Mouse (Mus musculus): ENCODE measurements at regions not wholly inside any gene's neighbourhood (a gene's known extent, or its start where the extent isn't known, plus 50 kb on each side); places are given as distances from the start of the nearest gene placed in this dataset.

GRCm38 (mm10) chr6:9335719-9336118 is 387.5 kb downstream of the Nxph1 start:
- Histone ChIP-seq H3K27me3 (ENCODE audit: control insufficient read depth in 1 of 2, insufficient read depth in 2 of 2, low read length in 2 of 2) (no peaks in the 10 kb centered on the region), H3K79me2 (ENCODE audit: control insufficient read depth, insufficient read depth, low read length, poor library complexity) (no peaks in the 10 kb centered on the region), H3K9ac (ENCODE audit: control insufficient read depth, low read depth, low read length, poor library complexity, severe bottlenecking) (no peak overlapping the region), H3K4me3 (ENCODE audit: control insufficient read depth in 1 of 2, insufficient read depth in 1 of 2, low read depth in 2 of 2, low read length in 2 of 2) (no peak overlapping the region), H3K9me3 (replicated peaks; ENCODE audit: insufficient read depth, low read length) (no peaks in the 10 kb centered on the region), H3K4me1 (ENCODE audit: control insufficient read depth in 1 of 2, insufficient read depth in 2 of 2, low read length in 2 of 2) (no peaks in the 10 kb centered on the region), H3K27ac (ENCODE audit: control insufficient read depth, low read depth, low read length) (no peak overlapping the region), H3K36me3 (ENCODE audit: control insufficient read depth in 1 of 2, insufficient read depth in 2 of 2, low read length in 2 of 2) (no peaks in the 10 kb centered on the region)
- DNase-seq (ENCODE audit: low read depth, low spot score) = peak; percentile 5
- TF ChIP-seq RAD21 (IDR thresholded peaks at IDR 0.05; ENCODE audit: low read depth, low read length) (no peak), CHD2 (IDR thresholded peaks at IDR 0.05; ENCODE audit: low read length) (no peak), ZNF384 (IDR thresholded peaks at IDR 0.05; ENCODE audit: low read depth, low read length) (no peak), GATA1 (IDR thresholded peaks at IDR 0.05; ENCODE audit: low read depth, low read length) (no peak), USF1 (IDR thresholded peaks at IDR 0.05; ENCODE audit: low read depth, low read length) (no peak), BHLHE40 (IDR thresholded peaks at IDR 0.05; ENCODE audit: borderline replicate concordance, low read depth, low read length) (no peak), MYB (IDR thresholded peaks at IDR 0.05; ENCODE audit: low read depth, low read length) (no peak), ZC3H11A (IDR thresholded peaks at IDR 0.05; ENCODE audit: low read depth, low read length) (no peak), ETS1 (IDR thresholded peaks at IDR 0.05; ENCODE audit: low read depth, low read length) (no peak), RCOR1 (IDR thresholded peaks at IDR 0.05; ENCODE audit: low read depth, low read length) (no peak), POLR2AphosphoS2 (IDR thresholded peaks at IDR 0.05; ENCODE audit: low read length) (no peak), MYC (IDR thresholded peaks at IDR 0.05; ENCODE audit: low read depth, low read length) (no peak), CTCF (IDR thresholded peaks at IDR 0.05 in 2 of 3, conservative IDR thresholded peaks at IDR 0.05 in 1 of 3; ENCODE audit: control insufficient read depth in 1 of 3, insufficient read depth in 1 of 3, low read depth in 2 of 3, low read length in 3 of 3, poor library complexity in 1 of 3, severe bottlenecking in 1 of 3) (no peak), TCF12 (IDR thresholded peaks at IDR 0.05; ENCODE audit: low read depth, low read length) (no peak), SMC3 (IDR thresholded peaks at IDR 0.05; ENCODE audit: low read depth, low read length) (no peak)

DNA sequence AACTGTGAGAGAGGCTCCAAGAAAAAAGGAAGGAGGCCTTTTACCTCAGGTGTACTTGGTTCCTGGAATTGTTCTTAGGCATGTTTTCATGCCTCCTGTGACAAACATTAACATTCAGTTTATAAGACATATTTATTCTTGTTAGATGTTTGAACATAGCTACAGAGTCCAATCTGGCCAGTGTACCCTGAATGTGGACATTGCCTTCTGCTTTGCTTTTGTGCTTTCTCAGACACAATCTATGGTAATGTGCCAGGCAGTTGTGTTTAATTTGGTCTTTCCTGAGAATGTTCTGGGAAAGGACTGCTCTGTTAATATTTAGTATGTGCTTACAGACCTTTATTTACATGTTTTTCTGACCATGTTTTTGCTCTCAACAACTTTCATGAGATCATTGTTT is 436.0 kb downstream of the Nxph1 start:
- Histone ChIP-seq H3K27ac (ENCODE audit: control insufficient read depth, low read depth, low read length) (no peak overlapping the region), H3K36me3 (ENCODE audit: control insufficient read depth in 1 of 2, insufficient read depth in 2 of 2, low read length in 2 of 2) (no peaks in the 10 kb centered on the region), H3K4me1 (ENCODE audit: control insufficient read depth in 1 of 2, insufficient read depth in 2 of 2, low read length in 2 of 2) (no peaks in the 10 kb centered on the region), H3K27me3 (ENCODE audit: control insufficient read depth in 1 of 2, insufficient read depth in 2 of 2, low read length in 2 of 2) (no peaks in the 10 kb centered on the region), H3K79me2 (ENCODE audit: control insufficient read depth, insufficient read depth, low read length, poor library complexity) (no peaks in the 10 kb centered on the region), H3K4me3 (ENCODE audit: control insufficient read depth in 1 of 2, insufficient read depth in 1 of 2, low read depth in 2 of 2, low read length in 2 of 2) (no peak overlapping the region), H3K9me3 (replicated peaks; ENCODE audit: insufficient read depth, low read length) (no peaks in the 10 kb centered on the region), H3K9ac (ENCODE audit: control insufficient read depth, low read depth, low read length, poor library complexity, severe bottlenecking) (no peak overlapping the region)
- TF ChIP-seq MEF2A (IDR thresholded peaks at IDR 0.05; ENCODE audit: extremely low read depth, insufficient replicate concordance, low read depth, low read length, poor library complexity, severe bottlenecking) = no peak
- no peak for TF ChIP-seq RCOR1 (IDR thresholded peaks at IDR 0.05; ENCODE audit: low read depth, low read length)
- TF ChIP-seq GATA1 (IDR thresholded peaks at IDR 0.05; ENCODE audit: low read depth, low read length) = no peak
- TF ChIP-seq BHLHE40 (IDR thresholded peaks at IDR 0.05; ENCODE audit: borderline replicate concordance, low read depth, low read length) = no peak
- no peak for TF ChIP-seq SIN3A (IDR thresholded peaks at IDR 0.05; ENCODE audit: low read length)
- no peak for TF ChIP-seq EP300 (IDR thresholded peaks at IDR 0.05; ENCODE audit: low read depth in 1 of 2, low read length in 2 of 2)
- no peak for DNase-seq (ENCODE audit: low read depth, low spot score)

Measured in MEL (cell line).